Mouse (Mus musculus) heart, adult 2 months (tissue): ENCODE measurements around the gene Sema7a.

Experiments used
- CTCF ChIP-seq: fragments of 200-600 bp; IDR thresholded peaks from 2 replicates; pipeline ENCODE4 v1.8.1; 2022; ENCODE audit warnings: antibody characterized with exemption, mild to moderate bottlenecking, moderate library complexity
- POLR2A ChIP-seq: fragments of 200-500 bp; IDR thresholded peaks from 2 replicates; pipeline ENCODE4 v1.6.1; 2011; ENCODE audit warnings: mild to moderate bottlenecking, low read depth, low read length, control low read depth; ENCODE audit not compliant: insufficient read depth

- no peak for TF ChIP-seq CTCF
- TF ChIP-seq POLR2A: 0 out of 2 replicates have a peak, but pooled peaks have one; percentile 4
These were observed 25.6 kb downstream of the Sema7a start for GRCm38 (mm10) chr9:57965281-57966185.
